Mouse (Mus musculus): ENCODE data around the gene Gstm4. TPM values are rescaled to one million over a fixed set of nuclear protein-coding genes. Genes with fewer than 3 reads are reported as not detected.

Gstm4 gene
- total and polyA plus RNA-seq, 2 experiments from 2014 or later: 4.1 to 25.9 TPM

DNA sequence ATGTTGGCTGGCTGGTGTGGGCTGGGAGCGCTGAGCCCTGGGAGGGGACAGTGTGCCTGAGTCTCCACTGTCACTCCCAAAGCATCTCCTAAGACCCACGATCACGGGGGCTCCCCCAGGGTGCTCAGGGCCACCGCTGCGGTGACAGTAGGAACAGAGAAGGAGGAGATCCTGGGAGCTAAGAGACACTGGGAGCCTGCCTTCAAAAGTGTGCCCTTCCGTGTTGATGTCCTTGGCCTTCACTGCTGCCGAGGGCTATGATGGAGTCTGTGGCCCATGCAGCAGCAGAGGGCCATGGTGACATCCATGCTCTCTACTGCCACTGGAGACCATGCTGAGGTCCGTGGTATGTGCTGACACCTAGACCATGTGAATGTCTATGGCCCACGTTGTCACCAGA, 20.9 kb upstream of the Gstm4 start:
- DNase-seq (ENCODE audit: low spot score) (no peak), ATAC-seq (ENCODE audit: low FRiP score) (no peak)
- WGBS: 84% methylated on average over 9 of the region's 9 CpGs
- H3K4me3 ChIP-seq (ENCODE audit: low read depth, low read length): no peak overlapping the region
- H3K4me2 ChIP-seq (ENCODE audit: low read depth, low read length, poor library complexity, severe bottlenecking): no peak overlapping the region
- H3K27me3 ChIP-seq (ENCODE audit: insufficient read depth, low read length): no peaks in the 10 kb centered on the region
- H3K27ac ChIP-seq (ENCODE audit: low read depth, low read length): no peak overlapping the region
- no peak overlapping the region for H3K9ac ChIP-seq (replicated peaks; ENCODE audit: low read length, poor library complexity, severe bottlenecking)
- no peaks in the 10 kb centered on the region for H3K4me1 ChIP-seq (ENCODE audit: insufficient read depth, low read length)
- no peaks in the 10 kb centered on the region for H3K36me3 ChIP-seq (ENCODE audit: insufficient read depth, low read length)
- H3K9me3 ChIP-seq (ENCODE audit: low read length): no peaks in the 10 kb centered on the region
- TF ChIP-seq CTCF (IDR thresholded peaks at IDR 0.05): no peak

DNA sequence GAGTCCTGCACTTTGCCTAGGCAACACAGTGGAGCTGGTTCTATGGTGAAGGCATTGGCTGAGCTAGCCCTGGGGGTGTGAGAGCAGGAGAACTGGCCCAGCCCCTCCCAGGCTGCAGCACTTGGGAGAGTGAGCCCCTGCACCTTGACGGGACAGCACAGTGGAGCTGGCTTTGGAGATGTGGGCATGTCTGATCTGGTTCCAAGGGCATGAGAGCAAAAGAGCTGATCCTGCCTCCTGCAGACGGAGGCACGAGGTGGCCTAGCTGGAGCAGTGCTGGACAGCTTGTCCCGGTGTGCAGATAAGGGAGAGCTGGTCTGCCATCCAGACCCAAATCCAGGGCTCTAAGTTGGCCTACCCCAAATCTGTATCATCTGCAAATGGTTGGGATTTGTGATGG, 20.0 kb upstream of the Gstm4 start:
- TF ChIP-seq CTCF (IDR thresholded peaks at IDR 0.05): no peak
- H3K27ac ChIP-seq (ENCODE audit: low read depth, low read length): no peak overlapping the region
- no peaks in the 10 kb centered on the region for H3K4me1 ChIP-seq (ENCODE audit: insufficient read depth, low read length)
- H3K9ac ChIP-seq (replicated peaks; ENCODE audit: low read length, poor library complexity, severe bottlenecking): no peak overlapping the region
- H3K4me3 ChIP-seq (ENCODE audit: low read depth, low read length): no peak overlapping the region
- no peaks in the 10 kb centered on the region for H3K9me3 ChIP-seq (ENCODE audit: low read length)
- WGBS: 78% methylated on average over 4 of the region's 4 CpGs
- DNase-seq (ENCODE audit: low spot score): no peak
- H3K27me3 ChIP-seq (ENCODE audit: insufficient read depth, low read length): no peaks in the 10 kb centered on the region
- no peak for ATAC-seq (ENCODE audit: low FRiP score)
- H3K4me2 ChIP-seq (ENCODE audit: low read depth, low read length, poor library complexity, severe bottlenecking): no peak overlapping the region
- H3K36me3 ChIP-seq (ENCODE audit: insufficient read depth, low read length): no peaks in the 10 kb centered on the region

DNA sequence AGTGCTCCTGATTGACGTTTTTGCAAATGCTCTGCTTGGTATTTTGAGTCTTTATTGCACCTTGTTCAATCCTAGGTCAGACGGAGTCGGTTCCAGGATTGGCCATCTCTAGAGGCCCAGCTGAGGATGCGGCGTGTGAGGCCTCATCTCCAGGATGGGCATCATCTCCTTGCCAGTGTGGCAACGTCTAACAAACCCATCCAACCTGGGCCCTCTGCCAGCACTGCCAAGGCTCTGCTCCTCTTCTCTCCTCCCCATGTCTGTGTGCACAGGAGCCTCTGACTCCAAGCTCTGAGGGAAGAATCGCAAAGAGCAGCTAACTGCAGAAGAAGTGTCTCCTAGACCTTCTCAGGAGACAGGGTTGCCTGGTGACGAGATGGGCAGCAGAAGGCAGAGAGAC, 18.0 kb upstream of the Gstm4 start:
- no peak for TF ChIP-seq CTCF (IDR thresholded peaks at IDR 0.05)
- DNase-seq (ENCODE audit: low spot score) (no peak), ATAC-seq (ENCODE audit: low FRiP score) (no peak)
- Histone ChIP-seq H3K9ac (replicated peaks; ENCODE audit: low read length, poor library complexity, severe bottlenecking) (no peak overlapping the region), H3K9me3 (ENCODE audit: low read length) (no peaks in the 10 kb centered on the region), H3K36me3 (ENCODE audit: insufficient read depth, low read length) (no peaks in the 10 kb centered on the region), H3K4me1 (ENCODE audit: insufficient read depth, low read length) (no peaks in the 10 kb centered on the region), H3K4me3 (ENCODE audit: low read depth, low read length) (no peak overlapping the region), H3K27ac (ENCODE audit: low read depth, low read length) (no peak overlapping the region), H3K4me2 (ENCODE audit: low read depth, low read length, poor library complexity, severe bottlenecking) (no peak overlapping the region), H3K27me3 (ENCODE audit: insufficient read depth, low read length) (no peaks in the 10 kb centered on the region)
- 79% methylated on average over 8 of the region's 8 CpGs for WGBS

DNA sequence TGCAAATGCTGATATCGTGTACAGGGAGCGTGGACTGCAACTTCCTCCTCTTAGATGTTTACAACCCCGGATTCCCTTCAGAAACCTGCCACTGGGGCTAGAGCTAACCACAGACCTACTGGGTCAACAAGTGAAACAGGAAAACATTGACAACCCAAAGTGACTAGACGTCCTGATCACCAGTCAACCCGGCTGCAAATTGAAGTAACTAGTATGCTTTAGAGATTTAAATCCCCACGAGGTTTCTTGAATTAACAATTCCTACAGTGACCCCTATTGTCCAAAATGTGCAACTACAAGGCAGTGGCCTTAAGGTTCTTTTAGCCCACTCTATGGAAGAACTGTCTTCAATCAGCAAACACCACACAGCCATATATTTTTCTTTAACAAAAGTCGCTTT, 16.7 kb upstream of the Gstm4 start:
- Histone ChIP-seq H3K4me1 (ENCODE audit: insufficient read depth, low read length) (no peaks in the 10 kb centered on the region), H3K36me3 (ENCODE audit: insufficient read depth, low read length) (no peaks in the 10 kb centered on the region), H3K4me2 (ENCODE audit: low read depth, low read length, poor library complexity, severe bottlenecking) (no peak overlapping the region), H3K4me3 (ENCODE audit: low read depth, low read length) (no peak overlapping the region), H3K9ac (replicated peaks; ENCODE audit: low read length, poor library complexity, severe bottlenecking) (no peak overlapping the region), H3K27me3 (ENCODE audit: insufficient read depth, low read length) (no peaks in the 10 kb centered on the region), H3K9me3 (ENCODE audit: low read length) (no peaks in the 10 kb centered on the region), H3K27ac (ENCODE audit: low read depth, low read length) (no peak overlapping the region)
- WGBS: 20% methylated on average over 7 of the region's 7 CpGs
- ATAC-seq (ENCODE audit: low FRiP score) (no peak), DNase-seq (ENCODE audit: low spot score) (peak; percentile 87)
- peak; percentile 84 for TF ChIP-seq CTCF (IDR thresholded peaks at IDR 0.05)

DNA sequence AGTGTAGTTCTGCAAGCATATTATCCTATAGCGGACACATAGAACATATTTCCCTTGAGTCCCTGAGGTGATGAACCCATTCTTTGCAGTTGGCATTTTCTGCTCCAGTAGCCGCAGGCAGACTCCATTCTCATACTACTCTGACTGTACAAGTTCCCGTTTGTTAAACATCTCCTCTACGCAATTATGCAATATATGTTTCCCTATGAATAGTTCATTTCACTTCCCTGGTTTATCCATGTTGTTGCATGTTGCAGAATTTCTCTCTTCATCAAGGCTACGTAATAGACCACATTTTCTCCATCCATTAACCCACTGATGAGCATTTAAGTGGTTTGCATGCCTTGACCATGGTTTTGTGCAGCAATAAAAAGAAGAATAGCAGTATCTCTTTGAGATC, 5.8 kb upstream of the Gstm4 start:
- 88% methylated on average over 5 of the region's 5 CpGs for WGBS
- TF ChIP-seq CTCF (IDR thresholded peaks at IDR 0.05): no peak
- no peak for ATAC-seq (ENCODE audit: low FRiP score)

DNA sequence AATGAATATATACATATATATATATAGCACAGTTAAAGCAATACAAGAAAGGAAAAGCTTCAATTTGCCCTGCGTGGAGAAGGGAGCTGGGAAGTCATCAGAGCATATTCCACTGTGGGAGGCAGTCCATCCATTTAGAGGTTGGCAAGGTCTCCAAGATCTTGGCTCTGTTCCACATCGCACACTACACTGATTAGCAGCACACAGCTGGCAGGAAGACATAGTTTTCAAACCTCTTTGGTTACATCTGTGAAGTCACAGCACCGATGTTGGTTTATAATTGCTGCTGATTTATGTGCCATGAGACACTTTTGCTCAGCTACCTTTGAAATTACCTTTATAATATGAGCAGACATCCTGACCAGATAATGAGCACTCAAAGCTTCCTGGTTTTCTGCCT, 3.6 kb upstream of the Gstm4 start:
- Histone ChIP-seq H3K4me1 (ENCODE audit: insufficient read depth, low read length) (no peaks in the 10 kb centered on the region), H3K27me3 (ENCODE audit: insufficient read depth, low read length) (no peaks in the 10 kb centered on the region), H3K9ac (replicated peaks; ENCODE audit: low read length, poor library complexity, severe bottlenecking) (no peak overlapping the region), H3K9me3 (ENCODE audit: low read length) (no peaks in the 10 kb centered on the region), H3K36me3 (ENCODE audit: insufficient read depth, low read length) (no peaks in the 10 kb centered on the region), H3K4me2 (ENCODE audit: low read depth, low read length, poor library complexity, severe bottlenecking) (no peak overlapping the region), H3K4me3 (ENCODE audit: low read depth, low read length) (no peak overlapping the region), H3K27ac (ENCODE audit: low read depth, low read length) (no peak overlapping the region)
- 81% methylated on average over 3 of the region's 3 CpGs for WGBS
- peak; percentile 19 for DNase-seq (ENCODE audit: low spot score)
- TF ChIP-seq CTCF (IDR thresholded peaks at IDR 0.05): no peak
- no peak for ATAC-seq (ENCODE audit: low FRiP score)

More for the DNA sequence above, 5.8 kb upstream of the Gstm4 start:
- no peaks in the 10 kb centered on the region for H3K36me3 ChIP-seq (ENCODE audit: insufficient read depth, low read length)
- H3K27ac ChIP-seq (ENCODE audit: low read depth, low read length): no peak overlapping the region
- H3K9me3 ChIP-seq (ENCODE audit: low read length): no peaks in the 10 kb centered on the region
- H3K9ac ChIP-seq (replicated peaks; ENCODE audit: low read length, poor library complexity, severe bottlenecking): no peak overlapping the region
- H3K4me2 ChIP-seq (ENCODE audit: low read depth, low read length, poor library complexity, severe bottlenecking): no peak overlapping the region
- H3K4me3 ChIP-seq (ENCODE audit: low read depth, low read length): no peak overlapping the region
- no peak for DNase-seq (ENCODE audit: low spot score)
- H3K27me3 ChIP-seq (ENCODE audit: insufficient read depth, low read length): no peaks in the 10 kb centered on the region
- no peaks in the 10 kb centered on the region for H3K4me1 ChIP-seq (ENCODE audit: insufficient read depth, low read length)
